Mouse (Mus musculus): Measurements from ENCODE around the gene Exosc5. TPM values are rescaled to one million over a fixed set of nuclear protein-coding genes. Genes with fewer than 3 reads are reported as not detected.

The Exosc5 gene
- total RNA-seq, 2 experiments from 2014 or later = 11.7 to 23.1 TPM

GRCm38 (mm10) chr7:25632679-25633078 lies 26.3 kb upstream of the Exosc5 start:
- no peak for ATAC-seq (replicated peaks; ENCODE audit: low FRiP score, poor library complexity, severe bottlenecking)

- ATAC-seq (replicated peaks; ENCODE audit: low FRiP score, poor library complexity, severe bottlenecking) = no peak
Measured at GRCm38 (mm10) chr7:25636373-25636772, 22.6 kb upstream of the Exosc5 start.

GRCm38 (mm10) chr7:25637099-25637498 lies 21.9 kb upstream of the Exosc5 start:
- ATAC-seq (replicated peaks; ENCODE audit: low FRiP score, poor library complexity, severe bottlenecking) = no peak

- ATAC-seq (replicated peaks; ENCODE audit: low FRiP score, poor library complexity, severe bottlenecking) = no peak
Measured at GRCm38 (mm10) chr7:25639754-25640153, 19.2 kb upstream of the Exosc5 start.

DNA sequence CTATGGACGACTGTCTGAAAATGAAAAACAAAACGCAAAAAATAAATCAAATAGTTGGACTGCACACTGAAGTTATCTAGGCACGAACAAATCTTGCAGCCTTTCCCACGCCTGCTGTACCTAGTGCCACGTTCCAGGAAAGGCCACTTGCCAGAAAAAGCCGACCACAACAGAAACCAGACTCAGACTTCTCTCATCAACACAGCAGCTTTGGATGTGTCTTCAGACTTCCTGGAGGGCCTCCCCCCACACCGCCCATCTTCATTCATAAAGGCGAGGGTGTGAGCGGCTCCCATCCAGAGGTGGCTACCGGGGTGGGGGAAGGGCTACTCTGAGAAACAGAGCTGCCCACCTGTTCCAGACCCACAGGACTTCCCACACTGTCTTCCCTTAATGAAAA lies 14.8 kb upstream of the Exosc5 start:
- no peak for ATAC-seq (replicated peaks; ENCODE audit: low FRiP score, poor library complexity, severe bottlenecking)

DNA sequence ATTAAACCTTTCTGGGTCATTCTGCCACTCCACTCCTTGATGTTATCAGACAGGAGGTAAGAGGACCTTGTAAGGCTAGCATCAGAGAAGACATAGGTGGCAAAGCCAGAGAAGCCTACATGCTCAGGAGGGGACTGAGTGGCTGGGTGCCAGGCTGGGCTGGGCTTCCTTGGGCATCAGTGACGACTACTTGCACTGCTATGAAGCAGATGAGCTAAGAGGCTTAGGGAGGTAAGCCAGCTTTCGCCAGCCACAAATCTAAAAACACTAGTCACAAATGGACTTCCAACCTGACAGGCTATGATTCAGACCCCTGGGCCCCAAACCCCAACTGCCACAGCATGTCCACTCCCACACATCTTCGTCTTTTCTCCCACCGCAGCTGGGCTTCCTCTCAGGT lies 14.3 kb upstream of the Exosc5 start:
- ATAC-seq (replicated peaks; ENCODE audit: low FRiP score, poor library complexity, severe bottlenecking) = no peak

DNA sequence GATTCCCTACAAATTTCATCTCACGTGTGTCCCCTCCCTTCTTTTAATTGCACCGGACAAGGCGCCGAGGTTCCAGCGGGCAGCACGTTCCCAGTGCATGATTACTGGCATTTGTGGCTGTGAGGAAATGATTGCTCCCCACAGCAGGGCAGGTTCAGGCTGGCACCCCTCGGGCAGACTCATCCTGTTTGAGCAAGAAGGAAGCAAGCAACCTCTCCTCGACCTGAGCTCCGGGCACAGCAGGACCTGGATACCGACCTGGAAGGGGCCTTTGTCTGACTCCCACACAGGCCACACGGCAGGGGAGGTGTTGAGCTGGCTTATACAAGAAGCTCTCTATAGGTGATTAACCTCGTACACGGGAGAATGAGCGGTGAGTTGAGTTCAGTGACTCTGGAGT lies 13.9 kb upstream of the Exosc5 start:
- ATAC-seq (replicated peaks; ENCODE audit: low FRiP score, poor library complexity, severe bottlenecking) = no peak

DNA sequence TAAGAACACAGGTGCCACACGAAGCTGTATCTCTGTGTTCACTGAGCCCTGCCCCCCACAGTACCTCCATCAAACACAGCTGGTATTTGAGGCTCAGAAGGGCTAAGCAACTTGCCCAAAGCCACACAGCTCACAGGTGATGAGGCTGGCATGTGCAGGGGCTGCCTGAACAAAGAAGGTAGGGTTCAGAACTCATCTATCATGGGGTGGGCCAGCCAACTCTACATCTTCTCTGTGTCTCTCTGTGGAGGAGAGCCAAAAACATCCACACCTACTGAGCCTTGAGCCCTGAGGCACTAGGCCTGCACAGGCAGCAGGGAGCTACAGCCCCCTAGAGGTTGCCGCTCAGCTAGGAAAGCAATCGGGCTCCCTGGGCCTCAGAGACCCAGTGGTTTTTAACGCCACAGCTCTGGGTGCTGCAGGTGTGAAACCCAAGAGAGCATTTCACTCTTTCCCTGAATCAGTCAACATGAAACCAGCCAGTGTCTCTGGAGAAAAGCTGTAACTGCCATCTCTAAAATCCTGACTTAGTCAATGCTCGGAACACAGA lies 11.3 kb upstream of the Exosc5 start:
- ATAC-seq (replicated peaks; ENCODE audit: low FRiP score, poor library complexity, severe bottlenecking) = no peak

GRCm38 (mm10) chr7:25649839-25650238 lies 9.1 kb upstream of the Exosc5 start:
- ATAC-seq (replicated peaks; ENCODE audit: low FRiP score, poor library complexity, severe bottlenecking) = no peak

- no peak for ATAC-seq (replicated peaks; ENCODE audit: low FRiP score, poor library complexity, severe bottlenecking)
Measured at GRCm38 (mm10) chr7:25651281-25651680, 7.7 kb upstream of the Exosc5 start.

- no peak for ATAC-seq (replicated peaks; ENCODE audit: low FRiP score, poor library complexity, severe bottlenecking)
Measured at GRCm38 (mm10) chr7:25652244-25652759, 6.7 kb upstream of the Exosc5 start.

DNA sequence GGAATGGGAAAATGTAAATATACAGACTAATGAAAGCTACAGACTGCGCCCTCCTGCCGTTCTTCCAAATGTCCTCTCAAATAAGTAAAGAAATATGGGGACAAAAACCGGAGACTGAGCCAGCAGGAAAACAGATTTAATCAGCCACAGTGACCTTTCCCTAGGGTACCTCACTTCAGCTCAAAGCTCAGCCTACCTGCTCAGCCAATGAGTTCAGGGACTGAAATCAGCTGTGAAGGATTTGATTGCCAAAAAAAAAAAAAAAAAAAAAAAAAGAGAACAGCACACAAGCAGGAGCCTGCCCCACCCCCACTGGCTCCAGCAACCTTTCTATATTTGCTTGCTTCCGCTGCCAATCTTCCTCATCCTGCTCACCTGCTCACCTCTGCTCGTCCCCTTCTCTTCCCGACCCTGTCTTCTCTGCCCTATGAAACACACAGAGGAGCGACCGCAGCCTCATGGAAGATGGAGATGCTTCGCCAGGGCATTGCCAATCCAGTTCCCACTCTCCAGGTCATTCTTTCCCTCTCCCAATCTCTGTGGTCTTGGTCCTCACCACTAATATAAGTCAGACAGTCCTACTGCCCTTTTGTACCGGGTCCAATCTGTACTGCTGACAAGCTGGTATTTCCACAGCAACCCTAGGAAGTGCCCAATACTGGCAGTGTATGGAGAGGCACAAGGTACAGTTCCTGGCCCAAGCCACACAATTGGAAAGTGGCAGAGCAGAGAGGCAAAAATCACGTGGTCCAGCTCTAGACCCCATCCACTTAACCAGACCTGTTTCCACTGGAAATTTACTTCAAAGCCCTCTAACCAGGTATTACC lies 3.1 kb upstream of the Exosc5 start:
- no peak for ATAC-seq (replicated peaks; ENCODE audit: low FRiP score, poor library complexity, severe bottlenecking)

- no peak for ATAC-seq (replicated peaks; ENCODE audit: low FRiP score, poor library complexity, severe bottlenecking)
Measured at GRCm38 (mm10) chr7:25657785-25658184, 1.2 kb upstream of the Exosc5 start.

- ATAC-seq (replicated peaks; ENCODE audit: low FRiP score, poor library complexity, severe bottlenecking) = no peak
Measured at GRCm38 (mm10) chr7:25666381-25666780, 7.4 kb downstream of the Exosc5 start.

- no peak for ATAC-seq (replicated peaks; ENCODE audit: low FRiP score, poor library complexity, severe bottlenecking)
Measured at GRCm38 (mm10) chr7:25669158-25669557, 10.2 kb downstream of the Exosc5 start.

- ATAC-seq (replicated peaks; ENCODE audit: low FRiP score, poor library complexity, severe bottlenecking) = no peak
Measured at GRCm38 (mm10) chr7:25669631-25670030, 10.7 kb downstream of the Exosc5 start.

DNA sequence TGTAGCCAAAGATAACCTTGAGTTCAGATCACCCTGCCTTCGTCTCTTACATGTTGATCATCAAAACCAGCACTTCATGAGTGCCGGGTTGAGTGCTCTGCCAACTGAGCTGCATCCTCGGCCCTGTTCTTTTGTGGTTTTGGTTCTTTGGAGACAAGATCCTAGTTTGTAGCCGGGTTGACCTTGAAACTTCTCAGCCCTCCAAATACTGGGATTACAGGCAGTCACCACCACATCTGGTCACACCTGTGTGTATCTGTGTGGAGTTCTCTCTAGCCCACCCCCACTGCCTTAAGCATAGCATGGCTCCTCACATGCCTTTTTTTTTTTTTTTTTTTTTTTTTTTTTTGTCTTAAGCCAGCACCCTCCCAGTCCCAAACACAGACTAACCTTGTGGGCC lies 11.1 kb downstream of the Exosc5 start:
- ATAC-seq (replicated peaks; ENCODE audit: low FRiP score, poor library complexity, severe bottlenecking) = no peak

DNA sequence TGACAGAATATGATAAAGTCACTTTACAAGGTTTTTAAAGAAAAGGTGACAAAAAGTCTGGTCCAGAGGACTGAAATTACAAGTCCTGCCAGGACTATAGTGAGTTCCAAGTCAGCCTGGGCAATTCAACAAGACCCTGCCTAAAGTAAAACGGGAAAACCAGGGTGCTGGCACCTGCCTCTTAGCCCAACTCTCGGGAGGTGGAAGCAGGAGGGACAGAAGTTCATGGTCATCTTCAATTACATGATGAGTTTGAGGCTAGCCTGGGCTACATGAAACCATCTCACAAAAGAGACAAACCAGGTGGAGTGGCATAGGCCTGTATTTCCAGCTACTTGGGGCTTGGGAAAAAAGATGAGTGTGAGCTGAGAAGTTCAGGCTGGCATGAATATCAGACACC lies 12.7 kb downstream of the Exosc5 start:
- no peak for ATAC-seq (replicated peaks; ENCODE audit: low FRiP score, poor library complexity, severe bottlenecking)

DNA sequence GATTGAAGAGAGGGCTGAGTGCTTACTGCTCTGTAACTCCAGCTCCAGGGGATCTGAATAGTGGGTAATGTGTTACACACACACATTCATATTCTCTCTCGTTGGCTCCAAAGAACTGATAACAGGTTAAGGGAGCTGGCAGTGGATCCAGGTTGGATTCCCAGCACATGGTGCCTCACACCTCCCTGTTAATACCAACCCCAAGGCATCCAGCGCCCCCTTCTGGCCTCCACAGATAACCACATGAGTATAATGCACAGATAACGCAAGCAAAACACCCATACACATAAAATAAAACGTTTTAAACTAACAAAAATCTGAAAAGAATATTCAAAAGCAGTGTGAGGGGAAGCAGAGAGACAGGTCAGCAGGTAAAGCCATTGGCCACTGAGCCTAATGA lies 13.5 kb downstream of the Exosc5 start:
- ATAC-seq (replicated peaks; ENCODE audit: low FRiP score, poor library complexity, severe bottlenecking) = no peak

DNA sequence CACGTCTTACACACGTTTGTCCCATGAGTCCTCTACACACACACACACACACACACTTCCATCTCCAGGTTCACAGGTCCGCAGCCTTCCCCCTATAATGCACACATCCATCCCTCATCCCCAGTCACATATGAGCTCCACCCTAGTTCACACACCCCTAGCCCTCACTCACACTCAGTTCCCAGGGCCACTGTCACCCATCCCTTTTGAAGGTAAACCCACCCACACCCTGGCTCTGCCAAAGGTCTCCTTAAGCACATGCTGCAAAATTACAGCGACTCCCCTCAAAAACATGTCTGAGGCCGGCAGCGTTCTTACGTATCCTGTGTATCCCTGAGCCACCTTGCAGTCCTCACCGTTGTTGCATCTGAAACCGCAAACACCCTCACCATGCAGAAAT lies 15.3 kb downstream of the Exosc5 start:
- ATAC-seq (replicated peaks; ENCODE audit: low FRiP score, poor library complexity, severe bottlenecking) = no peak

GRCm38 (mm10) chr7:25674719-25675300 lies 15.8 kb downstream of the Exosc5 start, which contains the start of gene Tmem91:
Gene Tmem91, minus strand, starts transcription at chr7:25675166.
- ATAC-seq (replicated peaks; ENCODE audit: low FRiP score, poor library complexity, severe bottlenecking) = no peak
